Mouse (Mus musculus) liver, embryonic 12.5 days (tissue): ENCODE results near the gene Stra6. TPM values are rescaled to one million over a fixed set of nuclear protein-coding genes. Genes with fewer than 3 reads are reported as not detected.

Experiments
- ATAC-seq: fragments of 200-750 bp; cut with Nextera tagmentation; 2 replicates; pipeline ENCODE4 v1.8.0; 2017; ENCODE audit warnings: moderate number of reproducible peaks, mild to moderate bottlenecking, moderate library complexity
- H3K27ac ChIP-seq: fragments of 300-500 bp; sonication (generic); 2 replicates; pipeline ENCODE4 v1.5.1; 2016; ENCODE audit warnings: mild to moderate bottlenecking
- H3K27me3 ChIP-seq: fragments of 300-500 bp; sonication (generic); replicated peaks from 2 replicates; pipeline ENCODE4 v1.6.1; 2016; ENCODE audit warnings: mild to moderate bottlenecking, moderate library complexity
- H3K36me3 ChIP-seq: fragments of 300-500 bp; sonication (generic); 2 replicates; pipeline ENCODE4 v1.6.1; 2016; ENCODE audit warnings: mild to moderate bottlenecking, moderate library complexity
- H3K4me1 ChIP-seq: fragments of 300-500 bp; sonication (generic); 2 replicates; pipeline ENCODE4 v1.6.1; 2016
- H3K4me2 ChIP-seq: fragments of 300-500 bp; sonication (generic); 2 replicates; pipeline ENCODE4 v1.6.1; 2016; ENCODE audit warnings: mild to moderate bottlenecking, moderate library complexity
- H3K4me3 ChIP-seq: fragments of 300-500 bp; sonication (generic); 2 replicates; pipeline ENCODE4 v1.5.1; 2016; ENCODE audit warnings: mild to moderate bottlenecking, moderate library complexity
- H3K9ac ChIP-seq: fragments of 300-500 bp; sonication (generic); 2 replicates; pipeline ENCODE4 v1.6.1; 2016; ENCODE audit warnings: mild to moderate bottlenecking, moderate library complexity
- H3K9me3 ChIP-seq: fragments of 300-500 bp; sonication (generic); replicated peaks from 2 replicates; pipeline ENCODE4 v1.6.1; 2016; ENCODE audit warnings: mild to moderate bottlenecking, moderate library complexity
- WGBS: fragments of 180-500 bp; shearing (Covaris S2); methylation state at CpG from one replicate; pipeline ENCODE4 v1.1.7; 2016; ENCODE audit not compliant: insufficient replicate concordance; 5-methylcytosine and 5-hydroxymethylcytosine counted together
- polyA plus RNA-seq: library from polyadenylated mRNA; unstranded; fragments of >200 nt; fragmentation: Nextera tagmentation; extraction: Ambion mirVana; gene quantifications from 2 replicates; pipeline ENCODE4 v1.2.1, GENCODE M21; 2016

Gene Stra6
- polyA plus RNA-seq, 1 experiment from 2014 or later, result 0.60 TPM

DNA sequence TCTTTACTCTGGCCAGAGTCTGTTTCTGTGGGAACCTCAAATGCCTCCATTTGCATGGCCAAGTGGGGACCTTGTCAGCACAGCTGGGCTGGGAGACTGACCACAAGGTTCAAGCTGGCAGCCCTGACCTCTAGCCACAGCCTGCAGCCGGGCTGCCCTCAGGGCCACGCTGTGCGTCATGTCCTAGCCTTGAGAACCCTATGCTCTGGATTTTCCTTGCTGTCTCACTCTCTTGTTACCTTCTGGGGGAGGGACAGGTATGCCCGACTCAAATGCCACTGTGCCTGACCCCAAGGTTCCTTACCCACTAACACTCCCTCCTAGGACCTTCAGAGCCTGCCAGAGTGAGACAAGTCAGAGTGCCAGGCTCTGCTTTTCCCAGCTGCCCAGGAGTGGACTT, 26.6 kb upstream of the Stra6 start:
- H3K9me3 ChIP-seq, result no peaks in the 10 kb centered on the region
- H3K9ac ChIP-seq, result no peak overlapping the region
- H3K27ac ChIP-seq, result no peak overlapping the region
- 58% methylated on average over 4 of the region's 4 CpGs for WGBS
- no peak for ATAC-seq
- H3K4me2 ChIP-seq, result no peak overlapping the region
- H3K4me3 ChIP-seq, result no peak overlapping the region
- no peaks in the 10 kb centered on the region for H3K4me1 ChIP-seq
- H3K27me3 ChIP-seq, result peaks cover 40% of the 10 kb centered on the region
- no peaks in the 10 kb centered on the region for H3K36me3 ChIP-seq

- no peaks in the 10 kb centered on the region for H3K4me1 ChIP-seq
- no peak for ATAC-seq
- peaks cover 31% of the 10 kb centered on the region for H3K27me3 ChIP-seq
- no peak overlapping the region for H3K4me2 ChIP-seq
- no peaks in the 10 kb centered on the region for H3K9me3 ChIP-seq
- H3K4me3 ChIP-seq, result no peak overlapping the region
- H3K9ac ChIP-seq, result no peak overlapping the region
- no peak overlapping the region for H3K27ac ChIP-seq
- 33% methylated on average over 19 of the region's 19 CpGs for WGBS
- no peaks in the 10 kb centered on the region for H3K36me3 ChIP-seq
Observed at GRCm38 (mm10) chr9:58038500-58039168, 25.0 kb upstream of the Stra6 start.

DNA sequence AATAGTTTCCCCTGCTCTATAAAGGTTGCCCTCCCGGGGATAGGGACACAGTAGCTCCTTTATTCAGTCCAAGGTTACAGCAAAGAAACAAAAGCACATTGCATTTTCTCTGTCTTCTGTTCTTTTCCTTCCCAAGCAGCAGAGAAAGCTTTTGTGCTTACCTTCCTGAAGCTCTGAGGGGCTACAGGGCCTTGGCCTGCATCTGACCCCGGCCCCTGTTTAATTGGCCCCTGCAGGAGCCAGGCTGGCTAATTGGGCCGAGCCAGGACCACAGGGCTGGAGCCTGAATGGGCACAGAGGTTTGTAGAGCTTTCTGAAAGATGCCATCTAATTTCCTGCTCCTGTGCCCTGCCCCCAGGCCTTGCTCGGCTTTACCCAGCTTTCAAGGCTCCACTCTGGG, 22.6 kb upstream of the Stra6 start:
- no peak for ATAC-seq
- Histone ChIP-seq H3K4me1 (no peaks in the 10 kb centered on the region), H3K36me3 (no peaks in the 10 kb centered on the region), H3K4me2 (no peak overlapping the region), H3K9me3 (no peaks in the 10 kb centered on the region), H3K27me3 (peaks cover 48% of the 10 kb centered on the region), H3K9ac (no peak overlapping the region), H3K4me3 (no peak overlapping the region), H3K27ac (no peak overlapping the region)
- WGBS, result 50% methylated on average over 4 of the region's 4 CpGs

DNA sequence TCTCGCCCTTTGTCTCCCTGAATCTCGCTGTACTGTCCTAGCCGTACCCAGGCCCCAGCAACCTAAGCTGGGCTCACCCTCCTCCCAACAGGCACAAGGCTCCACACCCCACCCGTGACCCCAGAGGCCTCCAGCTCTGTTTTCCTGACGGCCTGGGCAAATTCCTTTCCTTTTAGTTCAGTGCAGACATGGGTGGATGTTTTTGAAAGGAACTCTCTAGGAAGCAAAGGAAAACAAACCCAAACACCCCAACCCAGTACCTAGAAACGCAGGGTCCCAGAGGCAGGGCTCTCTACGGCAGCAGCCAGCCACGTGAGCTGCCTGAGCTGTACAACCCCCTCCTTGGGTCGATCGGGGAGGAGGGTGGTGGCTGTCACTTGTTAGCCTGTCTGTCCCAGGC, 21.2 kb upstream of the Stra6 start:
- Histone ChIP-seq H3K27ac (no peak overlapping the region), H3K9me3 (no peaks in the 10 kb centered on the region), H3K4me2 (no peak overlapping the region), H3K4me3 (no peak overlapping the region), H3K27me3 (peaks cover 49% of the 10 kb centered on the region), H3K36me3 (no peaks in the 10 kb centered on the region), H3K4me1 (no peaks in the 10 kb centered on the region), H3K9ac (no peak overlapping the region)
- 52% methylated on average over 10 of the region's 10 CpGs for WGBS
- ATAC-seq, result no peak

- no peaks in the 10 kb centered on the region for H3K4me1 ChIP-seq
- no peak for ATAC-seq
- no peak overlapping the region for H3K27ac ChIP-seq
- no peak overlapping the region for H3K4me2 ChIP-seq
- H3K9ac ChIP-seq, result no peak overlapping the region
- no peaks in the 10 kb centered on the region for H3K36me3 ChIP-seq
- H3K4me3 ChIP-seq, result no peak overlapping the region
- WGBS, result 70% methylated on average over 10 of the region's 10 CpGs
- peaks cover 50% of the 10 kb centered on the region for H3K27me3 ChIP-seq
- no peaks in the 10 kb centered on the region for H3K9me3 ChIP-seq
Observed at GRCm38 (mm10) chr9:58043496-58044017, 20.0 kb upstream of the Stra6 start.

GRCm38 (mm10) chr9:58044828-58045227, 18.8 kb upstream of the Stra6 start:
- no peaks in the 10 kb centered on the region for H3K9me3 ChIP-seq
- H3K4me3 ChIP-seq, result no peak overlapping the region
- ATAC-seq, result no peak
- H3K4me2 ChIP-seq, result no peak overlapping the region
- H3K27ac ChIP-seq, result no peak overlapping the region
- H3K27me3 ChIP-seq, result peaks cover 54% of the 10 kb centered on the region
- no peak overlapping the region for H3K9ac ChIP-seq
- 38% methylated on average over 10 of the region's 10 CpGs for WGBS
- no peaks in the 10 kb centered on the region for H3K36me3 ChIP-seq
- H3K4me1 ChIP-seq, result no peaks in the 10 kb centered on the region

DNA sequence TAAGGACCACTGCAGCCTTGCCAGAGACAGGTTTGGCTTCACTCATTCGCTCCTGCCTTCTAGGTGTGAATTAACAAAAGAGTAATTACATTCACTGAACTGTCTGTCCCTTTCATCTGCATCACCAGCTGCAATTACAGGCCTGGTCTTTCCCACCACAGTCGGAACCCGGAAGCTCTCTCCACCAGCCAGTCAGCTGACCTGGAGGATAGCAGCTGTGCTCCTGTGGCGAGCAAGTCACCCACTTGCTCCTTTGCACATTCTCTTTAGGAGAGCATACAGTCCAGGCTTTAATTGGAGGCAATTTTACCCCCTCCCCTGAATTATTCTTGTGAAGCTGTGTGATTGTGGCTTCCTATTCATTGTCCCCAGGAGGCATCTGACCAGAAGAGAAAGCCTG, 17.9 kb upstream of the Stra6 start:
- 32% methylated on average over 4 of the region's 4 CpGs for WGBS
- H3K9ac ChIP-seq, result no peak overlapping the region
- H3K4me3 ChIP-seq, result no peak overlapping the region
- no peaks in the 10 kb centered on the region for H3K36me3 ChIP-seq
- H3K9me3 ChIP-seq, result no peaks in the 10 kb centered on the region
- H3K4me2 ChIP-seq, result no peak overlapping the region
- no peaks in the 10 kb centered on the region for H3K4me1 ChIP-seq
- H3K27me3 ChIP-seq, result peaks cover 62% of the 10 kb centered on the region
- no peak overlapping the region for H3K27ac ChIP-seq
- no peak for ATAC-seq

DNA sequence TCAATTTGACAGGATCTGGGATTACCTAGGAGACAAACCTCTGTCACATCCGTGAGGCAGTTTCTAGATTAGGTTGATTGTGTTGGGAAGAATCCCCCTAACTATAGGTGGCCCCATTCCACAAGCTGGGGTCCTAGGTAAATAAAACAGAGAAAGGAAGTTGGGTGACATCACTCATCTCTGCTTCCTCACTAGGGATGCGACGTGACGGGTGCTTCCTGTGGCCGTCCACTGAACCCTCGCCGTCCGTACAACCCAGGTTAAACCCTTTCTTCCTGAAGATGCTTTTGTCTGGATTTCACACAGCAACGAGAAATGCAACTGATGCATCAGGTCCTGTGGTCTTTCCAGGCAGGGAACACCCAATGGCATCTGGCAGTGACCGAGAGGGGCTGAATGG, 16.5 kb upstream of the Stra6 start:
- 27% methylated on average over 10 of the region's 10 CpGs for WGBS

DNA sequence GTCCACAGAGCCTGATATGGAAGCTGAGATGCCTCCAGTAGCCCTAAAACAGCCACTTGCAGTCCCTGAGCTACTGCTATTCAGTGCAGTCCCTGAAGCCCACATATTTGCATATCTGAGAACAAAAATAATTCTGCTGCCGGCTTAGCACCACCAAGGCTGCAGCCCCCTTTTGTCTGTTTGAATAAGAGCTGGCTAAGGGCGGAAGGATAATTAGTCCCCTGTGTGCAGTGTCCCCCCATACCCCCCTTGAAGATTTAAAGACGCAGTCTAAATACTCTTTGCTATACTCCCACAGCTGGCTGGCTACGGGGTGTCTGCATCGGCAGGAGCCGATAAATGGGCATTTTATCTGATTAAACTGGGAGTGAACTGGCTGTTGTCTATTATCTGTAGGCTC, 15.0 kb upstream of the Stra6 start:
- H3K4me3 ChIP-seq, result no peak overlapping the region
- H3K27me3 ChIP-seq, result peaks cover 74% of the 10 kb centered on the region
- H3K36me3 ChIP-seq, result no peaks in the 10 kb centered on the region
- H3K9me3 ChIP-seq, result no peaks in the 10 kb centered on the region
- no peaks in the 10 kb centered on the region for H3K4me1 ChIP-seq
- no peak overlapping the region for H3K9ac ChIP-seq
- 36% methylated on average over 6 of the region's 6 CpGs for WGBS
- no peak overlapping the region for H3K4me2 ChIP-seq
- H3K27ac ChIP-seq, result no peak overlapping the region
- ATAC-seq, result no peak

More for the DNA sequence above, 16.5 kb upstream of the Stra6 start:
- Histone ChIP-seq H3K4me1 (no peaks in the 10 kb centered on the region), H3K4me3 (no peak overlapping the region), H3K4me2 (no peak overlapping the region), H3K27ac (no peak overlapping the region), H3K9ac (no peak overlapping the region), H3K9me3 (no peaks in the 10 kb centered on the region), H3K27me3 (peaks cover 74% of the 10 kb centered on the region), H3K36me3 (no peaks in the 10 kb centered on the region)
- no peak for ATAC-seq

GRCm38 (mm10) chr9:58049186-58049585, 14.4 kb upstream of the Stra6 start:
- WGBS, result 45% methylated on average over 6 of the region's 6 CpGs
- Histone ChIP-seq H3K9ac (no peak overlapping the region), H3K4me3 (no peak overlapping the region), H3K27ac (no peak overlapping the region), H3K4me2 (no peak overlapping the region), H3K36me3 (no peaks in the 10 kb centered on the region), H3K9me3 (no peaks in the 10 kb centered on the region), H3K4me1 (no peaks in the 10 kb centered on the region), H3K27me3 (peaks cover 74% of the 10 kb centered on the region)
- ATAC-seq, result no peak

DNA sequence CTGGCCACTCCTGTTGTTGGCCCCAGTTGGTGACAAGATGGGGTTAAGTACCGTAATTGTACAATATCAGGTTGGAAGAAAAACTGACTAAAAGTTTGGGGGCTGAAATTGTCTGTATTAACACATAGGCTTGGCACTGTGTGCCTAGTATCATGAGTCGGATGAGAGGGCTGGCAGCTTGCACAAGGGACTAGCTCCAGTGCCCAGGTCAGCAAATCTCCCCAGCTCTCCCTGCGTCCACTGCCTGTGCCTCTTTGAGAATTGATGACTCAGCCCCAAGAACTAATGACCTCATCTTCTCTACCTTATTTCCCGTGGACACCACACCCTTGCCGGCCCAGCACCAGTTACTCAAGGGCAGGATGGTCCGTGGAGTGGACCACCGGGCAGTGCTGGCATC, 13.7 kb upstream of the Stra6 start:
- Histone ChIP-seq H3K9me3 (no peaks in the 10 kb centered on the region), H3K4me1 (no peaks in the 10 kb centered on the region), H3K9ac (no peak overlapping the region), H3K4me3 (no peak overlapping the region), H3K4me2 (no peak overlapping the region), H3K27ac (no peak overlapping the region), H3K36me3 (no peaks in the 10 kb centered on the region), H3K27me3 (peaks cover 67% of the 10 kb centered on the region)
- 51% methylated on average over 7 of the region's 7 CpGs for WGBS
- ATAC-seq, result no peak

DNA sequence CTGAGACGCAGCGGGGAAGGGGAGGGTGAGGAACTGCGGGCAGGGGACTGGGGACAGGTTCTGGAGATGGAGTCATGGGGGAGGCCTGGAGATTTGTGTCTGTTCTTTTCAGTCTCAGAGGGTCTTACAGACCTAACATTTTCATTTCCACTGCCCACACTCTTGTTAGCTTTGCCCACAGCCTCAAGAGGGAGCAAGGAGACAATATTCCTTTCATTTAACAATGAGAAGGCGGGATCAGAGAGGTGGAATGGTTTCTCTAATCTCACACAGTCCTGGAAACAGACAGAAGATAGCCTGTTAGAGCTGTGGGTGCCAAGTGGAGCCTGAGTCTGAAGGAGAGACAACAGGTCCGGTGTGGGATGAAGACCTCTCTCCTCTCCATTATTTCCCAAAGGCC, 11.7 kb upstream of the Stra6 start:
- Histone ChIP-seq H3K27ac (no peak overlapping the region), H3K4me2 (no peak overlapping the region), H3K27me3 (peaks cover 51% of the 10 kb centered on the region), H3K9me3 (no peaks in the 10 kb centered on the region), H3K4me1 (no peaks in the 10 kb centered on the region), H3K9ac (no peak overlapping the region), H3K4me3 (no peak overlapping the region), H3K36me3 (no peaks in the 10 kb centered on the region)
- ATAC-seq, result no peak
- 24% methylated on average over 5 of the region's 5 CpGs for WGBS

GRCm38 (mm10) chr9:58053102-58053501, 10.5 kb upstream of the Stra6 start:
- no peaks in the 10 kb centered on the region for H3K9me3 ChIP-seq
- no peak overlapping the region for H3K4me3 ChIP-seq
- ATAC-seq, result no peak
- H3K4me1 ChIP-seq, result no peaks in the 10 kb centered on the region
- peaks cover 46% of the 10 kb centered on the region for H3K27me3 ChIP-seq
- 14% methylated on average over 3 of the region's 3 CpGs for WGBS
- no peak overlapping the region for H3K4me2 ChIP-seq
- H3K36me3 ChIP-seq, result no peaks in the 10 kb centered on the region
- H3K9ac ChIP-seq, result no peak overlapping the region
- no peak overlapping the region for H3K27ac ChIP-seq
